Mouse (Mus musculus) spleen, adult 2 months (tissue): ENCODE data around the gene Ankrd60. TPM values are rescaled to one million over a fixed set of nuclear protein-coding genes. Genes with fewer than 3 reads are reported as not detected.

Experiments
- DNase-seq, 2 experiments: peaks; one replicate each; pipeline versions ENCODE4 v3.0.0 to v3.0.0-alpha.2; 2012 to 2021; ENCODE audit warnings: low spot score in 2 of 2, low read depth in 1 of 2
- H3K27ac ChIP-seq: fragments of 200-500 bp; 2 replicates; pipeline ENCODE4 v1.5.1; 2012; ENCODE audit warnings: low read length, inconsistent platforms; ENCODE audit not compliant: insufficient read depth
- H3K27me3 ChIP-seq: fragments of 200-500 bp; 2 replicates; pipeline ENCODE4 v1.6.1; 2012; ENCODE audit warnings: mild to moderate bottlenecking, moderate library complexity, low read length, inconsistent platforms; ENCODE audit not compliant: control insufficient read depth, insufficient read depth
- H3K36me3 ChIP-seq: fragments of 200-500 bp; 2 replicates; pipeline ENCODE4 v1.6.1; 2012; ENCODE audit warnings: mild to moderate bottlenecking, low read length, inconsistent platforms; ENCODE audit not compliant: control insufficient read depth, insufficient read depth
- H3K4me1 ChIP-seq: fragments of 200-500 bp; 2 replicates; pipeline ENCODE4 v1.6.1; 2011; ENCODE audit warnings: inconsistent platforms; ENCODE audit not compliant: control insufficient read depth, insufficient read depth, insufficient read length
- H3K4me3 ChIP-seq: fragments of 200-500 bp; 2 replicates; pipeline ENCODE4 v1.5.1; 2011; ENCODE audit warnings: mild to moderate bottlenecking, inconsistent platforms; ENCODE audit not compliant: insufficient read depth, insufficient read length; ENCODE audit errors: extremely low read depth
- CTCF ChIP-seq: fragments of 200-500 bp; IDR thresholded peaks from 2 replicates; pipeline ENCODE4 v1.5.1; 2011; ENCODE audit warnings: mild to moderate bottlenecking, inconsistent platforms; ENCODE audit not compliant: insufficient read depth, insufficient read length, insufficient replicate concordance; ENCODE audit errors: extremely low read depth
- POLR2A ChIP-seq: fragments of 200-500 bp; IDR thresholded peaks from 2 replicates; pipeline ENCODE4 v1.6.1; 2011; ENCODE audit warnings: low read depth, low read length, inconsistent platforms
- WGBS: fragments of 180-500 bp; shearing (Covaris S2); methylation state at CpG from one replicate; pipeline ENCODE4 v1.1.7; 2018; 5-methylcytosine and 5-hydroxymethylcytosine counted together
- polyA plus RNA-seq: library from polyadenylated mRNA; depleted of rRNA; stranded (reverse); fragments of >200 nt; gene quantifications from 2 replicates; pipeline ENCODE4 v1.2.3, GENCODE M21; 2012

The Ankrd60 gene
- polyA plus RNA-seq, 1 experiment, result not detected

- 60% methylated on average over 15 of the region's 15 CpGs for WGBS
- Histone ChIP-seq H3K4me3 (no peak overlapping the region), H3K27me3 (peaks cover 11% of the 10 kb centered on the region), H3K36me3 (no peaks in the 10 kb centered on the region), H3K4me1 (no peaks in the 10 kb centered on the region; the same call in 1 of the 2 replicates), H3K27ac (no peak overlapping the region)
- no peak for DNase-seq
- TF ChIP-seq POLR2A, result no peak
- no peak for TF ChIP-seq CTCF
Observed at GRCm38 (mm10) chr2:173584361-173584760, 6.2 kb upstream of the Ankrd60 start.

- DNase-seq, result no peak
- Histone ChIP-seq H3K27ac (no peak overlapping the region), H3K27me3 (peaks cover 11% of the 10 kb centered on the region), H3K4me1 (peaks cover 3% of the 10 kb centered on the region), H3K36me3 (no peaks in the 10 kb centered on the region), H3K4me3 (no peak overlapping the region)
- 51% methylated on average over 5 of the region's 5 CpGs for WGBS
- TF ChIP-seq CTCF (peak; percentile 27; the same call in 1 of the 2 replicates), POLR2A (no peak)
Observed at GRCm38 (mm10) chr2:173583455-173583854, 5.3 kb upstream of the Ankrd60 start.

GRCm38 (mm10) chr2:173582903-173583302 lies 4.7 kb upstream of the Ankrd60 start:
- WGBS, result 81% methylated on average over 3 of the region's 3 CpGs
- DNase-seq, result no peak
- Histone ChIP-seq H3K4me3 (no peak overlapping the region), H3K36me3 (no peaks in the 10 kb centered on the region), H3K27me3 (peaks cover 12% of the 10 kb centered on the region), H3K4me1 (peaks cover 7% of the 10 kb centered on the region), H3K27ac (no peak overlapping the region)
- TF ChIP-seq CTCF, result no peak
- no peak for TF ChIP-seq POLR2A

GRCm38 (mm10) chr2:173581096-173581495 lies 2.9 kb upstream of the Ankrd60 start:
- Histone ChIP-seq H3K27me3 (peaks cover 7% of the 10 kb centered on the region; the same call in 1 of the 2 replicates), H3K27ac (no peak overlapping the region), H3K4me3 (no peak overlapping the region), H3K36me3 (no peaks in the 10 kb centered on the region), H3K4me1 (peaks cover 8% of the 10 kb centered on the region)
- no peak for TF ChIP-seq CTCF
- no peak for TF ChIP-seq POLR2A
- DNase-seq, result no peak

GRCm38 (mm10) chr2:173578595-173578994 lies 430 bp upstream of the Ankrd60 start:
- Histone ChIP-seq H3K4me3 (peak overlapping the region; percentile 31; the same call in 1 of the 2 replicates), H3K27ac (no peak overlapping the region), H3K36me3 (no peaks in the 10 kb centered on the region), H3K27me3 (0 out of 2 replicates have a peak, but pooled peaks cover 1% of the 10 kb centered on the region), H3K4me1 (peaks cover 8% of the 10 kb centered on the region)
- 15% methylated on average over 8 of the region's 8 CpGs for WGBS
- DNase-seq, result no peak
- TF ChIP-seq POLR2A, result no peak
- no peak for TF ChIP-seq CTCF

- Histone ChIP-seq H3K27me3 (no peaks in the 10 kb centered on the region), H3K4me1 (no peaks in the 10 kb centered on the region), H3K36me3 (no peaks in the 10 kb centered on the region), H3K4me3 (no peak overlapping the region), H3K27ac (no peak overlapping the region)
- TF ChIP-seq CTCF (no peak), POLR2A (no peak)
- WGBS, result 82% methylated on average over 9 of the region's 9 CpGs
- DNase-seq, result no peak
Observed at GRCm38 (mm10) chr2:173564179-173564578, 14.0 kb downstream of the Ankrd60 start.

GRCm38 (mm10) chr2:173563336-173563735 lies 14.8 kb downstream of the Ankrd60 start:
- DNase-seq, result no peak
- Histone ChIP-seq H3K4me3 (no peak overlapping the region), H3K36me3 (no peaks in the 10 kb centered on the region), H3K27me3 (no peaks in the 10 kb centered on the region), H3K27ac (no peak overlapping the region), H3K4me1 (no peaks in the 10 kb centered on the region)
- no peak for TF ChIP-seq CTCF
- TF ChIP-seq POLR2A, result no peak
- 78% methylated on average over 7 of the region's 7 CpGs for WGBS
